Comparison of ENCODE assay signal across 12 mouse cellular contexts in genomic region chr16:4722128-4722914, GRCm38 (mm10). TPM values are rescaled to one million over a fixed set of nuclear protein-coding genes. Genes with fewer than 3 reads are reported as not detected.
DNase-seq lines count a peak whose midpoint lies in the region; ATAC-seq and TF ChIP-seq lines count a peak whose summit lies in the region.
"Had no signal": no experiment of that assay in that cellular context is flagged by ENCODE, and none has a peak within 500 bp of the region (broad histone marks: within the 10 kb centered on the region; RNA-seq: fewer than 3 reads in every experiment).

No protein-coding gene starts in this region.

- H3K79me2 ChIP-seq in heart, adult 2 months (replicated peaks; ENCODE audit: control insufficient read depth, insufficient read depth, low read length), result peaks cover 3% of the 10 kb centered on the region; the same call in 1 of the 2 replicates
- peaks cover 7% of the 10 kb centered on the region for H3K79me2 ChIP-seq in CH12.LX (replicated peaks; ENCODE audit: control insufficient read depth, extremely low read depth, insufficient read depth, poor library complexity, severe bottlenecking)
- H3K79me2 ChIP-seq in myocyte (ENCODE audit: control insufficient read depth, insufficient read depth), result peaks cover 8% of the 10 kb centered on the region

- no peak overlapping the region for H3ac ChIP-seq in myocyte (ENCODE audit: control insufficient read depth, insufficient read length)

- 53% methylated on average over 7 of the region's 7 CpGs for WGBS in heart, adult 2 months
- WGBS in liver, embryonic 12.5 days (ENCODE audit: insufficient replicate concordance), result 58% methylated on average over 7 of the region's 7 CpGs
- 88% methylated on average over 7 of the region's 7 CpGs for WGBS in midbrain, embryonic 10.5 days

- in situ Hi-C loops in CH12.LX (cut with MboI; ENCODE audit: low pct_ligation_motif_present, low pct_unique_long_range_greater_than_20kb, low sequenced_read_pairs), result no loop called here

- peak in 1 of 2 experiments; percentile 26 for DNase-seq in heart, adult 2 months
- DNase-seq in heart, postnatal 14 days, result no peak
- DNase-seq in CH12.LX (ENCODE audit: extremely low read depth), result peak; percentile 81
- DNase-seq in midbrain, embryonic 10.5 days (ENCODE audit: low spot score), result no peak
- no peak for DNase-seq in cerebellum, postnatal 25 days
- no peak for DNase-seq in urinary bladder, adult 18-20 months (ENCODE audit: low spot score in 2 of 2)
- DNase-seq: kidney, adult 8-10 months; midbrain, embryonic 14.5 days had no signal

- TF ChIP-seq EP300 in heart, adult 2 months (IDR thresholded peaks at IDR 0.05; ENCODE audit: insufficient read depth, low read depth, low read length), result no peak
- TF ChIP-seq EP300 in CH12.LX (IDR thresholded peaks at IDR 0.05; ENCODE audit: low read length), result peak; percentile 82

- peaks cover 7% of the 10 kb centered on the region for H3K9me3 ChIP-seq in CH12.LX (replicated peaks; ENCODE audit: low read length)
- H3K9me3 ChIP-seq in liver, embryonic 12.5 days (replicated peaks), result no peaks in the 10 kb centered on the region
- no peaks in the 10 kb centered on the region for H3K9me3 ChIP-seq in midbrain, embryonic 10.5 days (replicated peaks)
- H3K9me3 ChIP-seq: stomach, embryonic 15.5 days had no signal

- ATAC-seq in liver, embryonic 12.5 days, result no peak
- ATAC-seq: CD4-positive, CD25-positive, alpha-beta regulatory T cell, adult 4 months had no signal

- H3K4me3 ChIP-seq in heart, adult 2 months, result no peak overlapping the region
- H3K4me3 ChIP-seq in CH12.LX (replicated peaks in 1 of 3; ENCODE audit: low read depth in 2 of 3, low read length in 2 of 3, poor library complexity in 1 of 3) (peak overlapping the region; percentile 28 to 38 (median 31)), myocyte (no peak overlapping the region)
- no peak overlapping the region for H3K4me3 ChIP-seq in liver, embryonic 12.5 days
- H3K4me3 ChIP-seq in midbrain, embryonic 10.5 days, result no peak overlapping the region
- H3K4me3 ChIP-seq: stomach, embryonic 15.5 days had no signal

- H3K4me2 ChIP-seq in CH12.LX (ENCODE audit: insufficient read depth, low read depth, poor library complexity, severe bottlenecking) (peak overlapping the region; percentile 99), myocyte (ENCODE audit: low read depth) (peak overlapping the region; percentile 75)
- 0 out of 2 replicates have a peak overlapping the region, but pooled peaks have one; percentile 3 for H3K4me2 ChIP-seq in liver, embryonic 12.5 days
- H3K4me2 ChIP-seq: stomach, embryonic 15.5 days had no signal

- dilution Hi-C loops in CH12.LX (cut with MboI; ENCODE audit: extremely low pct_ligation_motif_present, extremely low pct_unique_long_range_greater_than_20kb, low sequenced_read_pairs), result no loop called here

- peak overlapping the region; percentile 21 for H3K27ac ChIP-seq in heart, adult 2 months
- H3K27ac ChIP-seq in CH12.LX (ENCODE audit: insufficient read depth, low read depth), result peak overlapping the region; percentile 84
- H3K27ac ChIP-seq in liver, embryonic 12.5 days, result peak overlapping the region; percentile 38; the same call in 1 of the 2 replicates
- no peak overlapping the region for H3K27ac ChIP-seq in midbrain, embryonic 10.5 days (replicated peaks)
- H3K27ac ChIP-seq: stomach, embryonic 15.5 days had no signal

- no peak for TF ChIP-seq CTCF in heart, adult 2 months (IDR thresholded peaks at IDR 0.05)
- no peak for TF ChIP-seq CTCF in CH12.LX (conservative IDR thresholded peaks at IDR 0.05 in 1 of 2, IDR thresholded peaks at IDR 0.05 in 1 of 2; ENCODE audit: low read depth in 2 of 2, low read length in 2 of 2)

- intact Hi-C loops in heart, adult 2 months (cut with DNase I), result no loop called here
- intact Hi-C loops in heart, postnatal 14 days (cut with DNase I), result no loop called here

- no peak for TF ChIP-seq POLR2A in heart, adult 2 months (IDR thresholded peaks at IDR 0.05; ENCODE audit: insufficient read depth, low read depth, low read length)
- TF ChIP-seq POLR2A in CH12.LX (IDR thresholded peaks at IDR 0.05; ENCODE audit: low read depth, low read length) (peak; percentile 83), myocyte (IDR thresholded peaks at IDR 0.05; ENCODE audit: insufficient read length, low read depth) (no peak)

- no peaks in the 10 kb centered on the region for H3K27me3 ChIP-seq in heart, adult 2 months (ENCODE audit: control insufficient read depth, insufficient read depth, low read length)
- no peaks in the 10 kb centered on the region for H3K27me3 ChIP-seq in CH12.LX (replicated peaks)
- no peaks in the 10 kb centered on the region for H3K27me3 ChIP-seq in liver, embryonic 12.5 days (replicated peaks)
- H3K27me3 ChIP-seq in myocyte (ENCODE audit: control insufficient read depth, insufficient read depth, insufficient read length), result no peaks in the 10 kb centered on the region
- H3K27me3 ChIP-seq in midbrain, embryonic 10.5 days (ENCODE audit: low read depth, poor library complexity, severe bottlenecking), result 0 out of 2 replicates have a peak, but pooled peaks cover 4% of the 10 kb centered on the region
- H3K27me3 ChIP-seq: stomach, embryonic 15.5 days had no signal

- no peak overlapping the region for H3K9ac ChIP-seq in heart, adult 2 months (ENCODE audit: low read depth, low read length)
- peak overlapping the region; percentile 83 for H3K9ac ChIP-seq in CH12.LX (ENCODE audit: insufficient read depth, low read depth)
- no peak overlapping the region for H3K9ac ChIP-seq in liver, embryonic 12.5 days
- H3K9ac ChIP-seq: stomach, embryonic 15.5 days had no signal

- no peaks in the 10 kb centered on the region for H3K36me3 ChIP-seq in heart, adult 2 months (ENCODE audit: control insufficient read depth, insufficient read depth, low read length)
- no peaks in the 10 kb centered on the region for H3K36me3 ChIP-seq in CH12.LX (replicated peaks in 1 of 2; ENCODE audit: control insufficient read depth in 1 of 2, insufficient read depth in 1 of 2, low read length in 1 of 2)
- no peaks in the 10 kb centered on the region for H3K36me3 ChIP-seq in liver, embryonic 12.5 days
- no peaks in the 10 kb centered on the region for H3K36me3 ChIP-seq in myocyte (ENCODE audit: control insufficient read depth, insufficient read depth)
- H3K36me3 ChIP-seq in midbrain, embryonic 10.5 days, result no peaks in the 10 kb centered on the region
- H3K36me3 ChIP-seq: stomach, embryonic 15.5 days had no signal

- peaks cover 5% of the 10 kb centered on the region for H3K4me1 ChIP-seq in heart, adult 2 months (ENCODE audit: control insufficient read depth, insufficient read depth, low read length)
- H3K4me1 ChIP-seq in CH12.LX (ENCODE audit: control insufficient read depth in 1 of 2, insufficient read depth in 2 of 2), result peaks cover 6 to 26% of the 10 kb centered on the region in 2 experiments
- H3K4me1 ChIP-seq in liver, embryonic 12.5 days, result peaks cover 49% of the 10 kb centered on the region
- peaks cover 33% of the 10 kb centered on the region for H3K4me1 ChIP-seq in midbrain, embryonic 10.5 days
- H3K4me1 ChIP-seq: stomach, embryonic 15.5 days had no signal

- no peak for TF ChIP-seq RAD21 in CH12.LX (IDR thresholded peaks at IDR 0.05; ENCODE audit: low read depth, low read length)

TF ChIP-seq in CH12.LX, 34 proteins besides CTCF, POLR2A, EP300 and RAD21 (continues in another document):
- TF ChIP-seq E2F4 (IDR thresholded peaks at IDR 0.05; ENCODE audit: insufficient replicate concordance, low read depth, low read length) (no peak), USF2 (conservative IDR thresholded peaks at IDR 0.05; ENCODE audit: low read depth, low read length) (no peak; the same call in 1 of the 2 replicates), PAX5 (IDR thresholded peaks at IDR 0.05; ENCODE audit: low read length) (no peak), GABPA (IDR thresholded peaks at IDR 0.05; ENCODE audit: insufficient replicate concordance, low read depth, low read length) (no peak), HCFC1 (IDR thresholded peaks at IDR 0.05; ENCODE audit: low read depth, low read length) (peak; percentile 70)

TF ChIP-seq in myocyte, 11 proteins besides CTCF, POLR2A, EP300 and RAD21 (continues in another document):
- no peak for TF ChIP-seq TCF12 (IDR thresholded peaks at IDR 0.05; ENCODE audit: insufficient read depth, poor library complexity, severe bottlenecking)
- no peak for TF ChIP-seq E2F4 (IDR thresholded peaks at IDR 0.05; ENCODE audit: insufficient read depth)
- TF ChIP-seq MAX (IDR thresholded peaks at IDR 0.05; ENCODE audit: low read depth), result no peak
- no peak for TF ChIP-seq POLR2AphosphoS2 (IDR thresholded peaks at IDR 0.05; ENCODE audit: insufficient read length, low read depth)
- TF ChIP-seq MYOG (IDR thresholded peaks at IDR 0.05; ENCODE audit: control insufficient read depth in 1 of 3, insufficient read depth in 1 of 3, insufficient read length in 2 of 3, low read depth in 2 of 3), result no peak

RNA-seq across cellular contexts. Expression of gene Nmral1, which starts 3.2 kb away (rescaled TPM):
- 1 to 10 TPM; 2.2 to 2.7 TPM for total RNA-seq in heart, adult 2 months (2021)
- 3.9 and 4.0 TPM in 2 replicates for polyA plus RNA-seq in heart, adult 2 months (2012; rRNA removed)
- 1 to 10 TPM; 3.2 to 4.5 TPM for total RNA-seq in heart, postnatal 14 days (2021)
- 20.0 and 20.3 TPM in 2 replicates for total RNA-seq in CH12.LX (2012; rRNA removed)
- 2.4 and 3.6 TPM in 2 replicates for total RNA-seq in CH12.LX (2014; rRNA removed)
- 3.2 TPM in 2 replicates for polyA plus RNA-seq in CH12.LX (2012; ENCODE audit: insufficient read length, low read depth)
- polyA plus RNA-seq in liver, embryonic 12.5 days (2016; fragmentation: Nextera tagmentation; extraction: Ambion mirVana), result 50.0 and 53.0 TPM in 2 replicates
- polyA plus RNA-seq in myocyte (2012; fragmentation: generic; extraction: Trizol), result 13.3 TPM
- polyA plus RNA-seq in midbrain, embryonic 10.5 days (2016; fragmentation: Nextera tagmentation; extraction: Ambion mirVana), result 195 and 217 TPM in 2 replicates

RNA-seq across cellular contexts. Expression of gene Hmox2, which starts 3.8 kb away (rescaled TPM):
- 10 to 100 TPM; 72.4 to 84.9 TPM for total RNA-seq in heart, adult 2 months (2021)
- 38.3 and 51.6 TPM in 2 replicates for polyA plus RNA-seq in heart, adult 2 months (2012; rRNA removed)
- total RNA-seq in heart, postnatal 14 days (2021), result 10 to 100 TPM; 70.5 to 71.1 TPM
- total RNA-seq in CH12.LX (2012; rRNA removed) (72.3 and 73.2 TPM in 2 replicates), CH12.LX (2014; rRNA removed) (74.0 and 80.4 TPM in 2 replicates)
- polyA plus RNA-seq in CH12.LX (2012; ENCODE audit: insufficient read length, low read depth) (91.9 and 121 TPM in 2 replicates), myocyte (2012; fragmentation: generic; extraction: Trizol) (46.7 TPM)
- 40.9 and 42.5 TPM in 2 replicates for polyA plus RNA-seq in liver, embryonic 12.5 days (2016; fragmentation: Nextera tagmentation; extraction: Ambion mirVana)
- polyA plus RNA-seq in midbrain, embryonic 10.5 days (2016; fragmentation: Nextera tagmentation; extraction: Ambion mirVana), result 73.9 and 76.1 TPM in 2 replicates

RNA-seq across cellular contexts. Expression of gene Coro7, which starts 42.7 kb away (rescaled TPM):
- total RNA-seq in heart, adult 2 months (2021), result 10 to 100 TPM; 14.6 to 15.9 TPM
- 20.8 and 22.8 TPM in 2 replicates for polyA plus RNA-seq in heart, adult 2 months (2012; rRNA removed)
- total RNA-seq in heart, postnatal 14 days (2021), result 10 to 100 TPM; 20.6 to 20.7 TPM
- total RNA-seq in CH12.LX (2012; rRNA removed) (19.8 and 20.0 TPM in 2 replicates), CH12.LX (2014; rRNA removed) (5.7 and 6.1 TPM in 2 replicates)
- polyA plus RNA-seq in CH12.LX (2012; ENCODE audit: insufficient read length, low read depth) (40.2 and 43.2 TPM in 2 replicates), myocyte (2012; fragmentation: generic; extraction: Trizol) (15.2 TPM)
- 11.3 and 11.9 TPM in 2 replicates for polyA plus RNA-seq in liver, embryonic 12.5 days (2016; fragmentation: Nextera tagmentation; extraction: Ambion mirVana)
- polyA plus RNA-seq in midbrain, embryonic 10.5 days (2016; fragmentation: Nextera tagmentation; extraction: Ambion mirVana), result 21.4 and 25.0 TPM in 2 replicates

Comparison
In these comparisons a context has a peak if more than half of its experiments do, and no peak if none do; other contexts are left out.
1. H3K4me3 ChIP-seq: peak in CH12.LX (3 of 3); none in heart, adult 2 months (single experiment), liver, embryonic 12.5 days (single experiment), myocyte (single experiment) and midbrain, embryonic 10.5 days (single experiment).
2. H3K4me2 ChIP-seq: peak in every context shown above with its lines; median percentile 99 in CH12.LX; 75 in myocyte; 3 in liver, embryonic 12.5 days.